Mouse (Mus musculus) embryonic facial prominence, embryonic 12.5 days (tissue): ENCODE measurements around the gene Zbtb7b. TPM values are rescaled to one million over a fixed set of nuclear protein-coding genes. Genes with fewer than 3 reads are reported as not detected.

ENCODE experiments used
- ATAC-seq: fragments of 200-750 bp; cut with Nextera tagmentation; 2 replicates; pipeline ENCODE4 v1.8.0; 2017; ENCODE audit not compliant: insufficient number of reproducible peaks, insufficient read depth, low FRiP score, low TSS enrichment
- H3K27ac ChIP-seq: fragments of 300-500 bp; sonication (generic); 2 replicates; pipeline ENCODE4 v1.5.1; 2016; ENCODE audit warnings: mild to moderate bottlenecking
- H3K27me3 ChIP-seq: fragments of 300-500 bp; sonication (generic); 2 replicates; pipeline ENCODE4 v1.6.1; 2016; ENCODE audit warnings: mild to moderate bottlenecking, moderate library complexity
- H3K36me3 ChIP-seq: fragments of 300-500 bp; sonication (generic); 2 replicates; pipeline ENCODE4 v1.6.1; 2016; ENCODE audit warnings: mild to moderate bottlenecking
- H3K4me1 ChIP-seq: fragments of 300-500 bp; sonication (generic); 2 replicates; pipeline ENCODE4 v1.6.1; 2016
- H3K4me2 ChIP-seq: fragments of 300-500 bp; sonication (generic); replicated peaks from 2 replicates; pipeline ENCODE4 v1.6.1; 2016; ENCODE audit warnings: mild to moderate bottlenecking, moderate library complexity
- H3K4me3 ChIP-seq: fragments of 300-500 bp; sonication (generic); 2 replicates; pipeline ENCODE4 v1.5.1; 2016; ENCODE audit warnings: mild to moderate bottlenecking
- H3K9ac ChIP-seq: fragments of 300-500 bp; sonication (generic); 2 replicates; pipeline ENCODE4 v1.6.1; 2016; ENCODE audit warnings: mild to moderate bottlenecking, moderate library complexity
- H3K9me3 ChIP-seq: fragments of 300-500 bp; sonication (generic); 2 replicates; pipeline ENCODE4 v1.6.1; 2016; ENCODE audit warnings: mild to moderate bottlenecking, moderate library complexity
- WGBS: fragments of 180-500 bp; shearing (Covaris S2); methylation state at CpG from one replicate; pipeline ENCODE4 v1.1.7; 2016; 5-methylcytosine and 5-hydroxymethylcytosine counted together
- polyA plus RNA-seq: library from polyadenylated mRNA; unstranded; fragments of >200 nt; fragmentation: Nextera tagmentation; extraction: Ambion mirVana; gene quantifications from 2 replicates; pipeline ENCODE4 v1.2.1, GENCODE M21; 2016

Gene Zbtb7b
- polyA plus RNA-seq, 1 experiment from 2014 or later: 0.83 TPM

DNA sequence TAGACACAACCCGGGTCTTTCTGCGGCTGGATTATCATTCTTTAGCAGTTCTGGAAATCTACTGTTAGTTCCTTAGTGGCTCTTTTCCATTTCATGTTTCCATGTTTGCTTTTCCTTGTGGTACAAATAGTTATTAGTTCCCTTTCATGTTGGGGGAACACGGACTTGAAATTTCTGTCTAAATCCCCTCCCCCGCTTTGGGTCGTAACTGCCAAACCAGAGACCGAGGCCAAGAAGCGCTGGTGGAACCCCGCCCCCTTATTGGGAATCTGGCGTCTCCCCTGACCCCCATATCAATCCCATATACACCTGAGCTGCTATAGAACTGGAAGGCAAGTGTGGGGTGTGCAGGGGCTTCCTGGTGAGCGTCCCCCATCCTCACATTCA, 836 bp upstream of the Zbtb7b start:
- H3K4me3 ChIP-seq: peak overlapping the region; percentile 50
- peak overlapping the region; percentile 97 for H3K4me2 ChIP-seq
- H3K27ac ChIP-seq: peak overlapping the region; percentile 68
- WGBS: 3% methylated on average over 10 of the region's 10 CpGs
- H3K36me3 ChIP-seq: no peaks in the 10 kb centered on the region; the same call in 1 of the 2 replicates
- ATAC-seq: no peak
- H3K9ac ChIP-seq: peak overlapping the region; percentile 58; the same call in 1 of the 2 replicates
- H3K4me1 ChIP-seq: peaks cover 42% of the 10 kb centered on the region
- no peaks in the 10 kb centered on the region for H3K9me3 ChIP-seq
- H3K27me3 ChIP-seq: peaks cover 26% of the 10 kb centered on the region

DNA sequence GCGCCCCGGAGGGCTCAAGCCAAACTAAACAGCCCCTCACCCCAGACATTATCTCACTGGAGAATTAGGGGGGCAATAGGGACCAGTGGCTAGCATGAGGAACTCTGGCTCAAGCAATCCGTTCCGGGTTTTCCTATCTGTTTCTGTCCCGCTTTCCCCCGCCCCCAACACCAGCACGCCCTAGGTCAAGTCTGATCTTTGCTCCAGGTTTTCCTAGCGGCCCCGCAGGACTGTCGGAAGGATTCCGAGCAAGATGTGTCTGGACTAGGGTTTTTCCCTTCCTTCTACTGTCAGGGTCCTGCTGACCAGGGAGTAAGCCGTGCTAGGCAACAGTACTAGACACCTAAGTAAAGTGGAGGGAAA, 299 bp upstream of the Zbtb7b start:
- WGBS: under 1% methylated on average over 12 of the region's 12 CpGs
- Histone ChIP-seq H3K4me3 (peak overlapping the region; percentile 50), H3K4me1 (peaks cover 46% of the 10 kb centered on the region), H3K4me2 (peak overlapping the region; percentile 97), H3K27ac (peak overlapping the region; percentile 68), H3K9me3 (no peaks in the 10 kb centered on the region), H3K9ac (peak overlapping the region; percentile 58), H3K36me3 (no peaks in the 10 kb centered on the region; the same call in 1 of the 2 replicates), H3K27me3 (peaks cover 26% of the 10 kb centered on the region)
- no peak for ATAC-seq

- Histone ChIP-seq H3K36me3 (no peaks in the 10 kb centered on the region), H3K4me1 (peaks cover 46% of the 10 kb centered on the region), H3K27ac (peak overlapping the region; percentile 68; the same call in 1 of the 2 replicates), H3K9me3 (no peaks in the 10 kb centered on the region), H3K27me3 (peaks cover 26% of the 10 kb centered on the region), H3K4me2 (peak overlapping the region; percentile 97), H3K4me3 (peak overlapping the region; percentile 50), H3K9ac (peak overlapping the region; percentile 58; the same call in 1 of the 2 replicates)
- WGBS: under 1% methylated on average over 15 of the region's 15 CpGs
- ATAC-seq: peak; percentile 94
Observed at GRCm38 (mm10) chr3:89393605-89394004, 971 bp downstream of the Zbtb7b start.

GRCm38 (mm10) chr3:89392871-89393311, 1.7 kb downstream of the Zbtb7b start:
- no peaks in the 10 kb centered on the region for H3K36me3 ChIP-seq
- peak overlapping the region; percentile 97 for H3K4me2 ChIP-seq
- H3K9me3 ChIP-seq: no peaks in the 10 kb centered on the region
- peaks cover 26% of the 10 kb centered on the region for H3K27me3 ChIP-seq
- no peak overlapping the region for H3K9ac ChIP-seq
- no peak for ATAC-seq
- H3K27ac ChIP-seq: no peak overlapping the region
- H3K4me3 ChIP-seq: peak overlapping the region; percentile 50
- WGBS: under 1% methylated on average over 17 of the region's 24 CpGs
- peaks cover 46% of the 10 kb centered on the region for H3K4me1 ChIP-seq

GRCm38 (mm10) chr3:89391663-89392511, 2.7 kb downstream of the Zbtb7b start:
- Histone ChIP-seq H3K36me3 (no peaks in the 10 kb centered on the region), H3K9me3 (no peaks in the 10 kb centered on the region), H3K4me1 (peaks cover 54% of the 10 kb centered on the region), H3K27me3 (peaks cover 26% of the 10 kb centered on the region), H3K4me3 (peak overlapping the region; percentile 50), H3K4me2 (peak overlapping the region; percentile 97), H3K27ac (no peak overlapping the region), H3K9ac (peak overlapping the region; percentile 53)
- no peak for ATAC-seq
- WGBS: under 1% methylated on average over 56 of the region's 56 CpGs

GRCm38 (mm10) chr3:89390699-89391662, 3.6 kb downstream of the Zbtb7b start:
- H3K27me3 ChIP-seq: peaks cover 26% of the 10 kb centered on the region
- H3K9ac ChIP-seq: peak overlapping the region; percentile 53
- no peaks in the 10 kb centered on the region for H3K9me3 ChIP-seq
- no peak overlapping the region for H3K27ac ChIP-seq
- no peaks in the 10 kb centered on the region for H3K36me3 ChIP-seq
- H3K4me2 ChIP-seq: peak overlapping the region; percentile 97
- WGBS: 6% methylated on average over 19 of the region's 19 CpGs
- H3K4me3 ChIP-seq: peak overlapping the region; percentile 50
- ATAC-seq: no peak
- peaks cover 60% of the 10 kb centered on the region for H3K4me1 ChIP-seq

GRCm38 (mm10) chr3:89390111-89390515, 4.5 kb downstream of the Zbtb7b start:
- no peak overlapping the region for H3K4me3 ChIP-seq
- no peak overlapping the region for H3K27ac ChIP-seq
- H3K9ac ChIP-seq: no peak overlapping the region
- peaks cover 54% of the 10 kb centered on the region for H3K4me1 ChIP-seq
- H3K4me2 ChIP-seq: no peak overlapping the region; the same call in 1 of the 2 replicates
- peaks cover 26% of the 10 kb centered on the region for H3K27me3 ChIP-seq
- ATAC-seq: no peak
- 68% methylated on average over 5 of the region's 5 CpGs for WGBS
- H3K36me3 ChIP-seq: no peaks in the 10 kb centered on the region
- H3K9me3 ChIP-seq: no peaks in the 10 kb centered on the region

- Histone ChIP-seq H3K36me3 (no peaks in the 10 kb centered on the region), H3K27me3 (peaks cover 26% of the 10 kb centered on the region), H3K9ac (no peak overlapping the region), H3K27ac (no peak overlapping the region), H3K4me2 (no peak overlapping the region), H3K4me1 (peaks cover 52% of the 10 kb centered on the region), H3K9me3 (no peaks in the 10 kb centered on the region), H3K4me3 (no peak overlapping the region)
- no peak for ATAC-seq
- WGBS: 75% methylated on average over 5 of the region's 6 CpGs
Observed at GRCm38 (mm10) chr3:89388901-89389740, 5.5 kb downstream of the Zbtb7b start.

DNA sequence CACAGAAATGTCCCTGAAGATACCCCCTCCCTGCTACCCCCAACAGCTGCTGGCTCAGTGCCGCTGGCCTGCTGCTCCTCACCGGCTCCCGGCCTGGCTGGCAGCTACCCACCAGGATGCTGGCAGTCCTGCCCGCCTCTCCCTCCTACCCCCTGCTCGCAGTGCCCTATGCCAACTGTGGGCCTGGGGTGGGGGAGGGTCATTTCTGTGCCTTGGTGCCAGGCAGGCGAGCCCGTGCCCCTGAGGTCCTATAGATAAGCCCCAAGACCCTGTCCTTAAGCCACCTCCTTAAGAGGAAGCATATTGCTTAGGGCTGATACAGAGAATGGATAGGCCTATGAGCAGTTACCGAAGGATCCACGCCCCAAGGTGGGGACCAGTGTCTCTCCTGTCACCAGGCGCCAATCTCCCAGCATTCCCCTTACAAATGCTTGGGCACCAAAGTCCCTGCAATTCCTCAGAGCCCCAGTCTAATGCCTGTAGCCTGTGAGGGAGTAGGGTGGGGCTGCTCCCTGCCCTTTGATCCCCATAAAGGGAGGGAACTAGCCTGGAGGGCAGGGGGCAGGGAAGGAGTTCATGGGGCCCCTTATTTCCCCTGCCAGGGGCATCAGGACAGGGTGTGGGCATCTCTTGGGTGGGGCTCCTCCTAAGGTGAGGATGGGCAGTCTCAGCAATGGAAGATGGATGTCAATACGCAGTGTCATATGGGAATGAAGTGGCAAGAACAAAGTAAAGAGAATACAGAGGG, 6.3 kb downstream of the Zbtb7b start:
- Histone ChIP-seq H3K4me1 (peaks cover 52% of the 10 kb centered on the region), H3K4me3 (no peak overlapping the region), H3K36me3 (no peaks in the 10 kb centered on the region), H3K9ac (no peak overlapping the region), H3K27me3 (peaks cover 26% of the 10 kb centered on the region), H3K4me2 (no peak overlapping the region), H3K9me3 (no peaks in the 10 kb centered on the region), H3K27ac (no peak overlapping the region)
- ATAC-seq: no peak
- 69% methylated on average over 11 of the region's 11 CpGs for WGBS

DNA sequence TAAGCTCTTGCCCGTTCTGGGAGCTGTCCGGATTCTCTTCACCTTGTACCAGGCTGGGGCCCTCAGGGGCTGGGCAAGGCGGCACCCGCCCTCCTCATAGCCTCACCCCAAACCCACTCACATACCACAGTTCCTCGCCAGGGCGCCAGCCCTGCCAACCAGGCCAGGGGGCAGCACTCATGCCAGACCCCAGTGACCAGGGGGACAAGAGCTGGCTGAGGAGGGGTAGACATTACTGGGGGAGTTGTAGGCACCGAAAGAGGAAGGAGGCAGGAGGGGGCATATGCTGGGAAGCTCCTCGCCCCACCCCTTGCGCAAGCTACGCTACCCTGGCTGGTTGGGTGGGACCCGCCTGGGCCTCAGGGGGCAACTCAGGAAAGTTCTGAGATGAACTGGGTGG, 6.9 kb downstream of the Zbtb7b start:
- Histone ChIP-seq H3K27me3 (peaks cover 21% of the 10 kb centered on the region), H3K4me1 (peaks cover 46% of the 10 kb centered on the region), H3K27ac (no peak overlapping the region)

More for the DNA sequence above, 6.9 kb downstream of the Zbtb7b start:
- WGBS: 76% methylated on average over 11 of the region's 11 CpGs
- Histone ChIP-seq H3K4me3 (no peak overlapping the region), H3K4me2 (no peak overlapping the region), H3K36me3 (no peaks in the 10 kb centered on the region), H3K9me3 (no peaks in the 10 kb centered on the region), H3K9ac (no peak overlapping the region)
- ATAC-seq: no peak
